Mouse (Mus musculus) erythroblast, embryonic 14.5 days (primary cell): ENCODE results near the gene Hist1h4f. TPM values are rescaled to one million over a fixed set of nuclear protein-coding genes. Genes with fewer than 3 reads are reported as not detected.
"Not testable (repeated sequence)": the region's sequence is repeated elsewhere in the genome, so short reads cannot be mapped to it uniquely, and the experiment has no call there.

Experiments used
- H3K27me3 ChIP-seq: 2 replicates; pipeline ENCODE4 v1.6.1; 2012; ENCODE audit warnings: inconsistent platforms; ENCODE audit not compliant: control insufficient read depth
- H3K36me3 ChIP-seq: 2 replicates; pipeline ENCODE4 v1.6.1; 2012; ENCODE audit warnings: mild to moderate bottlenecking, inconsistent platforms; ENCODE audit not compliant: control insufficient read depth
- H3K4me1 ChIP-seq: 2 replicates; pipeline ENCODE4 v1.6.1; 2012; ENCODE audit warnings: inconsistent platforms; ENCODE audit not compliant: control insufficient read depth
- H3K4me3 ChIP-seq: replicated peaks from 2 replicates; pipeline ENCODE3; 2012; ENCODE audit warnings: moderate library complexity, mild to moderate bottlenecking, inconsistent platforms
- H3K9me3 ChIP-seq: 2 replicates; pipeline ENCODE4 v1.6.1; 2012; ENCODE audit warnings: low read length, inconsistent platforms, mixed read lengths; ENCODE audit not compliant: control insufficient read depth
- GATA1 ChIP-seq: IDR thresholded peaks from 2 replicates; pipeline ENCODE4 v1.6.1; 2012; ENCODE audit warnings: low read length, inconsistent platforms, mixed read lengths
- TAL1 ChIP-seq: IDR thresholded peaks from 3 replicates; pipeline ENCODE4 v1.6.1; 2012; ENCODE audit warnings: low read length, inconsistent platforms, mixed read lengths
- polyA plus RNA-seq: library from polyadenylated mRNA; stranded (reverse); fragments of >175 nt; gene quantifications from 2 replicates; pipeline ENCODE4 v1.2.3, GENCODE M21; 2012

The Hist1h4f gene
- polyA plus RNA-seq, 1 experiment: 13.8 TPM

- TF ChIP-seq GATA1: no peak
- TF ChIP-seq TAL1: no peak
- no peaks in the 10 kb centered on the region for H3K27me3 ChIP-seq
- no peaks in the 10 kb centered on the region; the same call in 1 of the 2 replicates for H3K36me3 ChIP-seq
- H3K4me1 ChIP-seq: peaks cover 68% of the 10 kb centered on the region
- no peaks in the 10 kb centered on the region for H3K9me3 ChIP-seq
- H3K4me3 ChIP-seq: peak overlapping the region; percentile 80
Observed at GRCm38 (mm10) chr13:23554925-23555838, 3.7 kb upstream of the Hist1h4f start.

DNA sequence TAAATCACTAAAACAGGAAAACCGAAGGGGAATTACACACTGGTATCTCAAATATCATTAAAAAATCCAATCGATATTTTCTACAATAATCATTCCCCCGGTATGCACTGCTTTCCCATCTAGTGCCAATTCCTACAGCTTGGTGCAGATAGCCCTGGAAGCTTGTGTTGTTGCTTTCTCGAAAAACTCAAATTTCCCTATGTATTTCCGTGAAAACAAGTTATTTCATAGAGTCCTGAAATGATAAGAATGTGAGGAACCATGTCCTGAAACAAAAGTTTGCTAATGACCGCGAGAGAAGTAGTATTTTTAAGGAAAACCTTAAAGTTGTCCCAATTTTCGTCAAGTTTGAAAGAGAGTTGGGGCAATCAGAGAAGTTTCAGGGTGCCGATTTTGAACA lies 2.9 kb upstream of the Hist1h4f start:
- Histone ChIP-seq H3K4me1 (peaks cover 76% of the 10 kb centered on the region), H3K9me3 (no peaks in the 10 kb centered on the region), H3K36me3 (no peaks in the 10 kb centered on the region; the same call in 1 of the 2 replicates), H3K27me3 (no peaks in the 10 kb centered on the region), H3K4me3 (peak overlapping the region; percentile 80)
- TF ChIP-seq TAL1: no peak
- TF ChIP-seq GATA1: no peak

DNA sequence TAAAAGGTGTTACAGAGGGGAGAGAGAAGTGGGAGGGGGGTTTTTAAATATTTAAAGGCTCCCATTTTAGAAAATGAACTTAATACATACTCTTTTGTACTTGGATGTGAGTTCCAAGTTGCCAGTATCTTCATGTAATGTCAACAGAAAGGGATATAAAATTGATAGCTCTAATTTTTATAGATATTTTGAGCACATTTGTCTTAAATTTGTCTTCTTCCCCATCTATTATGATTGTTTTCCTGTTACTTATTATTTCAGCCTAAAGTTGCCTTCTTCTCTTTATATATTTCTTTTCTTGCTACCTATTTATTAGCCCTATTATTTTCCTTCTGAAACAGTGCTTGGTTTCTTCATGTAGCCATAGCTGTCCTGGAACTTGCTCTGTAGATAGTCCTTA lies 1.5 kb upstream of the Hist1h4f start, which contains the start of gene Hist1h1d:
Hist1h1d (plus strand) TSS at position 301 of the 400 bp plus-strand sequence.
- peaks cover 77% of the 10 kb centered on the region for H3K4me1 ChIP-seq

GRCm38 (mm10) chr13:23551931-23552914 lies 775 bp upstream of the Hist1h4f start:
- no peak for TF ChIP-seq GATA1
- TF ChIP-seq TAL1: no peak
- Histone ChIP-seq H3K36me3 (no peaks in the 10 kb centered on the region; the same call in 1 of the 2 replicates), H3K4me3 (peak overlapping the region; percentile 68), H3K4me1 (peaks cover 80% of the 10 kb centered on the region), H3K9me3 (no peaks in the 10 kb centered on the region), H3K27me3 (no peaks in the 10 kb centered on the region)

More for the DNA sequence above, 1.5 kb upstream of the Hist1h4f start, which contains the start of gene Hist1h1d:
- H3K9me3 ChIP-seq: no peaks in the 10 kb centered on the region
- peak within 1 kb of the TSS; percentile 80 for H3K4me3 ChIP-seq
- TF ChIP-seq TAL1 (no peak), GATA1 (no peak)
- no peaks in the 10 kb centered on the region; the same call in 1 of the 2 replicates for H3K36me3 ChIP-seq
- H3K27me3 ChIP-seq: no peaks in the 10 kb centered on the region

DNA sequence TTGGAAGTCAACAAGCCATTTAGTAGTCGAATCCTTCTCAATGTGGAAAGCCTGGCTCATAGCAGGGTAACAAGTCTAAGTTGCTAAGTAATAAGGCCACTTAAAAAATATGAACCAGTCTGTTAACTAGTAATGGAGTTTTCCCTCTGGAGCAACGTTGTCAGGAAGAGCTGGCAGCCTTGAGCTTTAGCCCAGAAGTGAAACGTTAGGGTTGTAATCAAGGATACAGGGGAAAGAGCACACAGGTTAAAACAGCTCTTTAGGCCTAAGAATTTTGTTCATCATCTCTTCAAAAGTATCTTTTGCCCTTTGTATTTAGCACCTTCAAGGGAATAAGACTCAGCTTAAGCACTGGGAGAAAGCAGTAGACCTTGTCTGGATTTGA lies 695 bp downstream of the Hist1h4f start:
- peaks cover 82% of the 10 kb centered on the region for H3K4me1 ChIP-seq
- no peaks in the 10 kb centered on the region; the same call in 1 of the 2 replicates for H3K36me3 ChIP-seq
- H3K9me3 ChIP-seq: no peaks in the 10 kb centered on the region
- no peaks in the 10 kb centered on the region for H3K27me3 ChIP-seq
- no peak for TF ChIP-seq GATA1
- H3K4me3 ChIP-seq: peak overlapping the region; percentile 68

- Histone ChIP-seq H3K27me3 (no peaks in the 10 kb centered on the region), H3K9me3 (no peaks in the 10 kb centered on the region), H3K4me1 (peaks cover 53% of the 10 kb centered on the region), H3K4me3 (peak overlapping the region; percentile 58), H3K36me3 (no peaks in the 10 kb centered on the region)
- TF ChIP-seq TAL1: no peak
- peak; percentile 67 for TF ChIP-seq GATA1
Observed at GRCm38 (mm10) chr13:23546694-23547093, 4.8 kb downstream of the Hist1h4f start.

GRCm38 (mm10) chr13:23544787-23545120 lies 6.7 kb downstream of the Hist1h4f start:
- not testable (repeated sequence) for H3K36me3 ChIP-seq, H3K27me3 ChIP-seq, H3K9me3 ChIP-seq
- H3K4me3 ChIP-seq: peak overlapping the region; percentile 57
- H3K4me1 ChIP-seq: peaks cover 51% of the 10 kb centered on the region

DNA sequence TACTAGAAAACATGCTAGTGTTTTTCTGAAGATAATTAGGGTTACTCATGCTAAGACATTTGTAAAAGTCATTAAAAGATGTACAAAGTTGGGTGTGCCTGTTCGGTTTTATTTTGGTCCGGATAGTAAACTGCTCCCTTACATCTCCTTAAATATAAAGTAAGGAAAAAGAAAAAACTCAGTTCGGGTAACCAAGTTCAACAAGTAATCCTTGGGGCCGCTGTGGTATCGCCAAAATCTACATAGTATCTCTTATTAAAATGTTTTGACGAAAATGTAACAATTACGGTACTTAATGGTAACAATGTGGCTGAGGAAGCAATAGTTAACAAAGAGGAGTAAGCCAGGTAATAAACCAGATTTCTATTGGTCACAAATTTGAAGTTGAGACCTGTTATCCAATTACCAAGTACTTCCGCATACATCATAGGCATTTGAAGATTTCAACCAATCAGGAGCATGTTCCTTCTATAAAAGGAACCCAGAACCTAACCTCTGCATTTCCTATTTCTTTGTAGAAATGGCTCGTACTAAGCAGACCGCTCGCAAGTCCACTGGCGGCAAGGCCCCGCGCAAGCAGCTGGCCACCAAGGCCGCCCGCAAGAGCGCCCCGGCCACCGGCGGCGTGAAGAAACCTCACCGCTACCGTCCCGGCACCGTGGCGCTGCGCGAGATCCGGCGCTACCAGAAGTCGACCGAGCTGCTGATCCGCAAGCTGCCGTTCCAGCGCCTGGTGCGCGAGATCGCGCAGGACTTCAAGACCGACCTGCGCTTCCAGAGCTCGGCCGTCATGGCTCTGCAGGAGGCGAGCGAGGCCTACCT lies 7.3 kb downstream of the Hist1h4f start, which contains the start of gene Hist1h3f:
Hist1h3f (plus strand) TSS at position 88 of the 822 bp plus-strand sequence.
- Histone ChIP-seq H3K27me3 (no peaks in the 10 kb centered on the region), H3K36me3 (peaks cover 10% of the 10 kb centered on the region), H3K9me3 (no peaks in the 10 kb centered on the region), H3K4me1 (peaks cover 46% of the 10 kb centered on the region), H3K4me3 (peak within 1 kb of the TSS; percentile 81)
- TF ChIP-seq TAL1 (no peak), GATA1 (no peak)

DNA sequence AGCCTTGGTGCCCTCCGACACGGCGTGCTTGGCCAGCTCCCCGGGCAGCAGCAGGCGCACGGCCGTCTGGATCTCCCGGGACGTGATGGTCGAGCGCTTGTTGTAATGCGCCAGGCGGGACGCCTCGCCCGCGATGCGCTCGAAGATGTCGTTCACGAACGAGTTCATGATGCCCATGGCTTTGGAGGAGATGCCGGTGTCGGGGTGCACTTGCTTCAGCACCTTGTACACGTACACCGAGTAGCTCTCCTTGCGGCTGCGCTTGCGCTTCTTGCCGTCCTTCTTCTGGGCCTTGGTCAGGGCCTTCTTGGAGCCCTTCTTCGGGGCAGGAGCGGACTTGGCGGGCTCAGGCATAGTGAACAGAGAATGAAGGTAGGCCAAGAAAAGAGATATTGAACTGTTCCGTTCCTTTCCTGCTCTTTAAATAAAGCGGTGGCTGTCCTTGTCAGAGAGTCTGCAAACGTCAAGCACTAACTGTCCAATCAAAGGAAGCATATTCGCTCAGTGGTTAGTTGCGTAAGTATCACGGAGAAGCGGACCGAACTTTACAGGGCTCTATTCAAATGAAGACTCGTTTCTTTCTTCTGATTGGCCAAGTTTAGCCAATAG lies 8.3 kb downstream of the Hist1h4f start, which contains the start of gene Hist1h2bh:
Hist1h2bh (minus strand) TSS at position 394 of the 609 bp plus-strand sequence.
- H3K4me3 ChIP-seq: peak within 1 kb of the TSS; percentile 81
- not testable (repeated sequence) for H3K27me3 ChIP-seq, H3K9me3 ChIP-seq
- H3K4me1 ChIP-seq: peaks cover 49% of the 10 kb centered on the region
- H3K36me3 ChIP-seq: peaks cover 20% of the 10 kb centered on the region

GRCm38 (mm10) chr13:23542225-23542980 lies 9.0 kb downstream of the Hist1h4f start:
- H3K27me3 ChIP-seq, H3K9me3 ChIP-seq: not testable (repeated sequence)
- H3K4me1 ChIP-seq: peaks cover 52% of the 10 kb centered on the region
- H3K36me3 ChIP-seq: peaks cover 26% of the 10 kb centered on the region
- peak overlapping the region; percentile 81 for H3K4me3 ChIP-seq
